Mouse (Mus musculus) C2C12 (cell line): ENCODE measurements at regions not wholly inside any gene's neighbourhood (a gene's known extent, or its start where the extent isn't known, plus 50 kb on each side); places are given as distances from the start of the nearest gene placed in this dataset.

ENCODE experiments used
- CEBPB ChIP-seq: IDR thresholded peaks from one replicate; pipeline ENCODE4 v1.6.1; 2011; ENCODE audit warnings: low read depth, mild to moderate bottlenecking, control low read depth, moderate library complexity
- CTCF ChIP-seq: IDR thresholded peaks from one replicate; pipeline ENCODE4 v1.5.1; 2011; ENCODE audit not compliant: control insufficient read depth, insufficient read depth, insufficient read length
- MAX ChIP-seq: IDR thresholded peaks from one replicate; pipeline ENCODE4 v1.6.1; 2011; ENCODE audit warnings: mild to moderate bottlenecking, control low read depth
- MYOG ChIP-seq: IDR thresholded peaks from one replicate; pipeline ENCODE4 v1.6.1; 2011; ENCODE audit not compliant: control insufficient read depth, insufficient read length; ENCODE audit errors: extremely low read depth
- USF1 ChIP-seq: IDR thresholded peaks from one replicate; pipeline ENCODE4 v1.6.1; 2011; ENCODE audit warnings: low read depth, mild to moderate bottlenecking, control low read depth, moderate library complexity

GRCm38 (mm10) chr2:64522722-64523121, 424.9 kb upstream of the Fign start:
- TF ChIP-seq CEBPB (no peak), CTCF (no peak), USF1 (no peak), MYOG (no peak), MAX (no peak)
